Mouse (Mus musculus) retina, postnatal 7 days (tissue): ENCODE measurements around the gene Polr2f.
A peak's percentile ranks its signal among the peaks of the same experiment; 100 is the strongest.

Experiments
- DNase-seq: peaks from one replicate; pipeline ENCODE4 v3.0.0-alpha.2; 2012; ENCODE audit warnings: low read depth, low spot score

The Polr2f gene

DNA sequence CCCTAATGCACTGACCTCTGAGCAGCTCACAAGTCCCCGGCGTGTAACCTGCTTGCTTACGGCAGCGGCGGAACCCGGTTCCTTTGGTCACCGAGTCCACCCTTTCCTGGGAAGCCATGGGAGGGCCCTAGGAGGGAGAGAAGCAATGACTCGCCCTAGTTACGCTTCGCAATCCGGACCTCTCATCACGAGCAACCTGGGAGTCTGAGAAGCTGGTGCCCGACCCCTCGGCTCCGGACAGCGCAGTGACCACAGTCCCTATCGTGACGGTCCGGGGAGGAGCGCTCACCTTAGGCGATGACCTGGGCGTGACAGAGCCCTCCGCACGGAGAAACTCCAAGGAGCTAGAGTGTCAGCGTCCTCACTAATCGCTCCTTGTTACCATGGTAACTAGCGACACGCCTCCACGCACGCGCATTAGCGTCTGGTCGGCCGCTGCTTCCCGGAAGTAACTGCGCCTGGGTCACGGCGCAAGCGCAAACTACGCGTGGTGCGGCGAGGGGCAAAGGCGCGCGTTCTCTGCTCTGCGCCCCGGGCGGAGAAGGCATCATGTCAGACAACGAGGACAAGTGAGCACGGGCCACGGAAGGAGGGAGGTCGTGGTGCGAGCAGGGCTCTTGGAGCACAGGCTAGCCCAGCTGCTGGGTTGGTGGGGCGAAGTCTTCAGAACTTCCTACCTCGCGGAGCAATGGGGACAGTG is at the start of gene Polr2f, which contains the start of gene 1700088E04Rik:
TSS of gene Polr2f (plus strand) at position 144 of the 700 bp plus-strand sequence.
TSS of gene 1700088E04Rik (minus strand) at position 388 of the 700 bp plus-strand sequence.
- peak; percentile 98 for DNase-seq

GRCm38 (mm10) chr15:79092284-79092683 is 48.5 kb upstream of the Polr2f start:
- no peak for DNase-seq

DNA sequence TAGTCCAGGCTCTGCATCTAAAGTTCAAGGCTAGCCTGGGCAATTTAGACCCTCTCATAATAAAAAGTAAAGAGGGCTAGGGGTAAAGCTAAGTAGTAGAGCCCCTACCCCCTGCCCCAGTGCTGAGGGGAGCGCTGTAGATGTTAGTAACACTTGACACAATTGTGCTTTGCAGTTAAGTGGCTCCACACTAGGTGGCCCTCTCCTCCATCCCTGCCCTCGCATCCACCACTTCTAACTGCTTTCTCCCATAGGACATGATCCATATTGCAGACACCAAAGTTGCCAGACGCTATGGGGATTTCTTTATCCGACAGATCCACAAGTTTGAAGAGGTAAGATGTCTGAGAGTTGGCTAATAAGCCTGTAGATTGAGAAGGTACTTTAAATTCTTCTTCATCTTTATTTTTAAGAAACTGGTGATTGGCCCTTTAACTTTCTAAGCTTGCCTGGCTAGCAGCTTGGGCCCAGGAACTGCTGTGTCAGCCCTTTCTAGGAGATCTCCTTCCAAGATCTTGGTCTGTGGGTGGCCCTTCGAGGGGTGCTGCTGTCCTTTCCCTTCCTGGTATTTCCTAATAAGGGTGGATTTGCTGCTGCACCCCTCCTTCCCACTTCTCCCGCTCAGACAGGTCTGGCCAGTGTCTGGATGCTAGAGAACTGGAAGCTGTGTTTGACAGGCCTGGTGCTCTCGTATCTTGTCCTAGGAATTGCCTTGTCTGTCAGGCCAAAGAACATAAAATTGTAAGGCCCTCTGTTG is 47.5 kb upstream of the Polr2f start:
- no peak for DNase-seq

- no peak for DNase-seq
Measured at GRCm38 (mm10) chr15:79095483-79095882, 45.3 kb upstream of the Polr2f start.

GRCm38 (mm10) chr15:79096556-79096955 is 44.3 kb upstream of the Polr2f start:
- no peak for DNase-seq

- DNase-seq, result no peak
Measured at GRCm38 (mm10) chr15:79097135-79097534, 43.7 kb upstream of the Polr2f start.

DNA sequence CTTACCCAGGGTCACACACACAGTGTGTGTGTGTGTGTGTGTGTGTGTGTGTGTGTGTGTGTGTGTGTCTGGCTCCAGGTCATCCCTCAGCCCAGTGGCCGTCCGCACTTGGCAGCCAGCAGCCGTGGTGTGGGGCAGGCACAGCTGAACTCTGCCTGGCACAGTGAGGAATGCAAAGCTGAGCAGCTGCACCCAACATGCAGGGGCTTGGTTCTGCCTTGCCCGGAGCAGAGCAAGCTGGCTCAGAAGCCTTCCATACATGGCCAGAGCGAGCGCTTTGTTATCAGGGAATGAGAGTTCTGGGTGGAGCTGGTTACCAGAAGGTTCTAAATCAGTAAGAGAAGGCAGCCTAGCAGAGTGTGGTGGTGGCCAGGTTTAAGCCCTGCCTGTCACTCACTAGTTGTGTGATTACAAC is 43.2 kb upstream of the Polr2f start:
- DNase-seq, result no peak

GRCm38 (mm10) chr15:79098220-79098619 is 42.6 kb upstream of the Polr2f start:
- no peak for DNase-seq

DNA sequence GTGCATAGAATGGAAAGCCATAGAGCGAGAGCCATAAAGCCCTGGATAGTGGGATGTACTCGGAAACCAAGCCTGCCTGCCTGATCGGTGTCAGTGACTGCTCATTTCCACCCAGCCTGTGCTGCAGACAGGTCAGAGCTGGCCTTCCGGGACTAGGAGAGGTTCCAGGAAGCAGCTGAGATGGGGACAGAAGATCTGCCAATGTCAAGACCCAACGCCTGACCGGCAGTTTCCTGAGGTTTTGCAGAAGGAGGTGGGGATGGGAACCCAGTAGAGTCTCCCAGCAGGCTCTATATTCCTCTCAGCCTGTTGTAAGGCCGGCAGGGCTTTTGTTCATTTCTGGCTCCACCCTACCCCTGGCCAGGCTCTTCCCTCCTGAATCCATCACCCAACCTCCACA is 41.9 kb upstream of the Polr2f start:
- DNase-seq, result no peak

- no peak for DNase-seq
Measured at GRCm38 (mm10) chr15:79099456-79099855, 41.4 kb upstream of the Polr2f start.

DNA sequence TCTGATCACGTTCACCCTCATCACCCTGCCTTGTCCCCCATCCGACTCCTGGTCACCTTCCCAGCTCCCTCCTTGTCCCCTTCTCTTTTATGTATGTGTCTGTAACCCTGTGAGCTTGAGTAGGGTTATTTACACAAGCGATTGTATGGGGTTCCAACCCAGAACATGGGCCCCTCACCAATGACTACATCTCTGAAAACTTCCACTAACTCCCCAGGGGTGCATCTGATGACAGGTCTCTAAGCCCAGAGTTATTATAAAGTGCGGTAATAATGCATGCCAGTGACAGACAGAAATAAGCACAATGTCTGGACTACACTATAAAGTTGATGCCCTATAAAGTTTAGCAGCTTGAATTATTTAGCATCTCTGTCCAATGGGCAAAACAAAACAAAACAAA is 40.4 kb upstream of the Polr2f start:
- DNase-seq, result no peak

DNA sequence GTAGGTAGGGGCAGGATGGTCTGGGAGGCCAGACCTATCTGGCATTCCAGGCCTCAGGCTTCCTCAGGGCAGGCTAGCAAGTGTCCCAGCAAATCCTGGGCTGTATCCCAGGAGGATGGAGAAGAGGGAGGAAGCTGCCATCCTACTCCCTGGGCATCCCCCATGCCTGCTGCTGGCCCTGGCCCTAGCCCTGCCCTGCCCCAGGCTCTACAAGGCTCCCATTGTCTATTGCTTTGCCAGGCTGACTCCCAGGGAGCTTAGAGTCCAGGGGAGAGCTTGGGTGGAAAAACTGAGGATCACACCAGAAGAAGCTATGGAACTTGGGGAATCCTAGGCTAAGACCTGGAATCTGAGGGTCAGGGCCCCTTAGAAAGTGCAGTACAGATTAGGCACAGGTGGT is 39.3 kb upstream of the Polr2f start:
- DNase-seq, result no peak

DNA sequence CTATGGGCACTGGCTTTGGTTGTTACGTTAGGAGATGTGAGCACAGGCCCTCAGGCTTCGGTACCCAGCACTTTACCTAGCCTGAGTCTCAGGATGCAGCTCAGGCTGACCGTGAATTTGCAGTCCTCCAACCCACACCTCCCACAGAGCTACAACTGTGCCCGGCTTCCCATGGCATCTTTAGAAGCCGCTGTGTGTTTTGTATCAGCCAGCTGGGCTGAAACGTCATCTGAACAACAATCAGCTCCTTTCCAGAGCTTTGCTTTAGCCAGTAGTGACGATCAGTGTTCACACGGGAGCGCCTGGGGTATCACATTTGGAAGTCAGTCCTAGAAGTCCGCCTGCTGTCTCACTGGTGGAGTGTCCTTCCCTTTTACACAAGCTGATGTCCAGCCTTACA is 37.5 kb upstream of the Polr2f start:
- DNase-seq, result no peak

GRCm38 (mm10) chr15:79105804-79106203 is 35.0 kb upstream of the Polr2f start:
- no peak for DNase-seq

- no peak for DNase-seq
Measured at GRCm38 (mm10) chr15:79107966-79108365, 32.8 kb upstream of the Polr2f start.

DNA sequence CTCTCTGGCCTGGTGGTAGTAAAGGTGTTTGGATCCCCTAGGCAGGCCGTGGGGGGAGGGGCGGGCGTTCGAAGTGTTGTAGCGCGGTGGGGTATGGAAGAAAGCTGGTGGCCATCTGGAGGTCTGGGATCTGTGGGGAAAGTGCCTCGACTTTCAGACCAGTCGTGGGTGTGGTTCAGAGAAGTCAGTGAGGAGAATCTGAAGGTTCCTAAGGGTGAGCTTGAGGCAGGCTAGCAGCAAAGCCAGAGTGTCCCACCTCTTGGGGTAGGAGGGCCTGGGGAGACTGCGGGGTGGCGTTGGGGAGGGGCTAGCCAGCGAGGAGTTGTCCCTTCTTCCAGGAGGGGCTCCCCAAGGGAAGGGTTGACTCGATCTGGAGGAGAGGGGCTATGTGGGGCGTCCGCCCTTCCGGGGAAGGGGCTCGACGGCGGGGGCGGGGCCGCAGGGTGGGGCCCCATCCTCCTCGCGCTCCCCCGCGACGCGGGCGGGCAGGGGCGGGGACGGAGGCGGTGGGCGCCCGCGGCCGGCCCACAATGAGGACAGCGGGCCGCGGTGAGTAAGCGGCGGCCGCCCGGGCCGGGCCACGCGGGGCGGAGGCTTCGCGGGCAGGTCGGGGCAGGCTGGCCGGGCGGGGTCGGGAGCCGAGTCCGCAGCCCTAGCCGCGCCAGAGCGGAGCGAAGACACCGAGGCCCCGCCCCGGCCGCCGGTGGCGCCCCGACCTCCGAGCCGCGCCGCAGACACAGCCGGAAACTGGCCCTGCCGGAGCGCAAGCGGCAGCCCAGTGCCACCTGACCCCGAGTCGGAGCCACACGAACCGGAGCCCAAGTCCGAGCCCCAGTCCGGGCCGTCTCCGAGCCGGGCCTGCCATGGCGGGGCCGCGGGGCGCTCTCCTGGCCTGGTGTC is 32.1 kb upstream of the Polr2f start, which contains the start of gene Micall1:
TSS of gene Micall1 (plus strand) at position 478 of the 900 bp plus-strand sequence.
- no peak for DNase-seq

DNA sequence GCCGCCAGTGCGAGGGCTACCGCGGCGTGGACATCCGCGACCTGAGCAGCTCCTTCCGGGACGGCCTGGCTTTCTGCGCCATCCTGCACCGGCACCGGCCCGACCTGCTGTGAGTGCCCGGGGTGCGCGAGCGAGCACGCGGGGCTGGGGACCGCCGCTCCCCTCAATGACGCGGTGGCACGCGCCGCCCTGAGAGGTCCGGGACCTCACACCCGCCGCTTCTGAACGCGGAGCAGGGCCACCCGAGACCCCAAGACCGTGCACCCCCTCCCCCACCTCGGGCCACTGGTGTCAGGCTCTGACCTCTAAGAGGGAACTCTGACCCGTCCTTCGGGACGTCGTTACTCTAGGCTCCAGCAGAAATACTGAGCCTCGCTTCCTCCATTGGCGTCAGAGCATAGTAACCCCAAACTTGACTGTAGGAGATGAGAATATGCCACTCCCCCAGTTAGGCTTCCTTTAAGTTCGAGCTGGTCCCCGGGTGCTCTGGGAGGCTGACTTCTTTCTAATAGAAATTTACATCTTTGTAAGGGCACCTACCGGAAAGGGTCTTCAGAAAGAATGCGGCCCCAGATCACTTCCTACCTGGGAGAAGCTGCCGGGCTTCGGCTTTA is 31.4 kb upstream of the Polr2f start:
- DNase-seq, result no peak

- DNase-seq, result no peak
Measured at GRCm38 (mm10) chr15:79110031-79110430, 30.8 kb upstream of the Polr2f start.

GRCm38 (mm10) chr15:79110528-79110927 is 30.3 kb upstream of the Polr2f start:
- DNase-seq, result no peak

- DNase-seq, result no peak
Measured at GRCm38 (mm10) chr15:79111774-79112173, 29.0 kb upstream of the Polr2f start.

GRCm38 (mm10) chr15:79115276-79115675 is 25.5 kb upstream of the Polr2f start:
- DNase-seq, result no peak
